Mouse (Mus musculus) central nervous system, embryonic 11.5 days (tissue): ENCODE data around the gene Mphosph10. TPM values are rescaled to one million over a fixed set of nuclear protein-coding genes. Genes with fewer than 3 reads are reported as not detected.

Experiments used
- polyA plus RNA-seq: library from polyadenylated mRNA; depleted of rRNA; stranded (reverse); fragments of >200 nt; gene quantifications from 2 replicates; pipeline ENCODE4 v1.2.3, GENCODE M21; 2012; rRNA removed

The Mphosph10 gene
- 33.7 and 58.1 TPM in 2 replicates for polyA plus RNA-seq

GRCm38 (mm10) chr7:64392122-64392818, at the start of gene Mphosph10, which contains the start of gene Mcee:
Gene Mphosph10, minus strand, starts transcription at chr7:64392268.
Gene Mcee, plus strand, starts transcription at chr7:64392607.

GRCm38 (mm10) chr7:64373830-64374562, 18.1 kb downstream of the Mphosph10 start, which contains the start of gene Fan1:
Gene Fan1, minus strand, starts transcription at chr7:64374095.

Other genes with a start within 250 kb of the Mphosph10 start
- 1.6 and 3.5 TPM in 2 replicates for gene Trpm1, start 238.4 kb downstream of the Mphosph10 start, polyA plus RNA-seq
- 8.3 and 9.3 TPM in 2 replicates for gene Mtmr10, start 104.6 kb downstream of the Mphosph10 start, polyA plus RNA-seq
- gene Fan1, start 18.2 kb downstream of the Mphosph10 start, polyA plus RNA-seq: 5.6 and 6.7 TPM in 2 replicates
- 30.4 and 35.2 TPM in 2 replicates for gene Mcee, start 339 bp upstream of the Mphosph10 start, polyA plus RNA-seq
- gene Apba2, start 109.4 kb upstream of the Mphosph10 start, polyA plus RNA-seq: 50.1 and 67.1 TPM in 2 replicates